Mouse (Mus musculus) retina, embryonic 14.5 days (tissue): Measurements from ENCODE around the gene Hist1h2ba.
A peak's percentile ranks its signal among the peaks of the same experiment; 100 is the strongest.

Experiments used
- DNase-seq: peaks from one replicate; pipeline ENCODE4 v3.0.0-alpha.2; 2015; ENCODE audit warnings: low spot score

Hist1h2ba gene

DNA sequence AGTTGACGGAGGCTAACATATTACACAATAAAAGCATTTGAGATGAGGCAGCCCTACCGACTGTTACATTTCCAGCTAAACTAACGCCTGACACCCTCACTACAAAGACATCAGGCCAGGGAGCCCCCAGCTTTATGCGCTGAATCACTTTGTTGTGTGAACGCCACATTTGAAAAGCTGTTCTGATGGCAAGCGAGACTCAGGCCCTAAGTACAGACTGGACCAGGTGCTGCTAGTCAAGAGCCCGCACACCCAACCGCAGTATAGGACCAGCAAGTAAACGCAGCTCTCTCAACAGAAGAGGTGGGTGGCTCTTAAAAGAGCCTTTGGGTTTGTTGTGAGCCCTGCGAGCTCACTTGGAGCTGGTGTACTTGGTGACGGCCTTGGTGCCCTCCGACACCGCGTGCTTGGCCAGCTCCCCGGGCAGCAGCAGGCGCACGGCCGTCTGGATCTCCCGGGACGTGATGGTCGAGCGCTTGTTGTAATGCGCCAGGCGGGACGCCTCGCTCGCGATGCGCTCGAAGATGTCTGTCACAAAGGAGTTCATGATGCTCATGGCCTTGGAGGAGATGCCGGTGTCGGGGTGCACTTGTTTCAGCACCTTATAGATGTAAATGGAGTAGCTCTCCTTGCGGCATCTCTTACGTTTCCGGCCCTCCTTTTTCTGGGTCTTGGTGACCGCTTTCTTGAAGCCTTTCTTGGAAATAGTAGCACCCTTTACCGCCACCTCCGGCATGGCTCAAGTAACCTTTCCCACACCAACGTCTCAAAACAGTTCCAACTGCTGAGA lies at the start of gene Hist1h2ba:
TSS of gene Hist1h2ba (minus strand) at position 736 of the 790 bp plus-strand sequence.
- no peak for DNase-seq

- no peak for DNase-seq
These were observed 38.3 kb upstream of the Hist1h2ba start for GRCm38 (mm10) chr13:23972271-23972670.

DNA sequence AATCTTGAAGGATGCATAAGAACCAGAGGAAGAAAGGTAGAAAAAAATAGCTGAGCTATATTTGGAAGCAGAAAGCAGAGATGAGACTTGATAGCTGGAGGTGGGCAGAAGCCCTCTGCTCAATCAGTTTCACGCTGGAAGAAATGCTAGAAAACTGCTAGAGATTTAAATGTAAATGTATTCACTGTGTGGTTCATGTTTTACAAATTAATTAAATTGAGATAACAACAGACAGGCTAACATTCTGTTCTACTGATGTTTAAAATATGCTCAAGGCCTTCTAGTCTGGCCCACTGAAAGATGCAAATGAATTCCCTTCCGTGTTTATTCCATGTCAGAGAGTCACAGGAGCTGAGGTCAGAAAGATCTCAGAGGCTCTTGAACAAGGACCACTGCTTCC lies 37.9 kb upstream of the Hist1h2ba start:
- no peak for DNase-seq

DNA sequence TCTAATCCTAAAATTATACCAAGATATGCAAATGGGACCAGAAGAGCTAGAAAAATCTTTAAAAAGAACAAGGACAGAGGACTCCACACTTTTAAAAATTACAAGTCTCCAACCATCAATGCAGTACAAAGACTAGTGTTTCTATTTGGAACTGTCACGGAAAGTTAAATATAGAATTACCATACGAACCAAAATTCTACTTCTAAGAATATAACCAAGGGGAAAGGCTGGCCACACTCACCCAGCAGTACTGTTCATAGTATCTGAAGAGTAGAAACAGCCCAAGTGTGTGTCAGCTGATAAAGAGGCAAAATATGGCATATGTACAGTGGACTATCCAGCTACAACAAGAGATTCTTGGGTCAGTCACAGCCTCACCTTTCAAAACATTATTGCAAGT lies 31.0 kb upstream of the Hist1h2ba start:
- no peak for DNase-seq

DNA sequence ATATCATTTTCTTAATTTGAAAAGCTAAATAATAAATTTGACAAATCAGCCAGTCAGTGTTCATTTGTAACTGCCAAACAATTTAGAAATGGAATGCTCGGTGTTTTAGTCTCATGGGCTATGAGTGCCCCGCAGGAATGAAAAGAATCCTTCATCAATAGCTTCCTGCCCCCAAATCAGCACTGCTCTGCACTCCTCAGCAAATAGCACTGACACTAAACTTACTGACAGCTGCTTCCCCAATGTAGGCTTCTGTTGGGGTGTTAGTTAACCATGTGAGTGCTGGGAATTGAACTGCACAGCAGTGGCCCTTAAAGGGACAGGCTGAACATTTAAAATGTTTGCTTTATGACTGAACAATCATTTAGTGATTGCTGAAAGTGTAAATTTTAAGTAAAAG lies 25.8 kb upstream of the Hist1h2ba start:
- no peak for DNase-seq

DNA sequence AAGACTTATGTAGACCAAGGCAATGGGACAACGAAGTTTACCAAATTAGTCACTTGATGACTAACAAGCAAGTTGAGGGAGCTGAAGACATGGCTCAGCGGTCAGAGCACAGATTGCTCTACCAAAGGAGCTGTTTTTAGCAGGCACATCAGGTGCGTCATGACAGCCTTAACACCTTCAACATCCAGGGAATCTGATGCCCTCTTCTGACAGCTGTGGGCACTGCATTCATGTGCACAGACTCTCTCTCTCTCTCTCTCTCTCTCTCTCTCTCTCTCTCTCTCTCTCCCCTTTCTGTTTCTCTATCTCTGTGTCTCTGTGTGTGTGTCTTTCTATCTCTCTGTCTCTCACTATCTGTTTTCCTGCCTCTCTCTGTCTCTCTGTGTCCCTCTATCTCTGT lies 17.0 kb upstream of the Hist1h2ba start:
- no peak for DNase-seq

- no peak for DNase-seq
These were observed 15.7 kb upstream of the Hist1h2ba start for GRCm38 (mm10) chr13:23949484-23950246.

- no peak for DNase-seq
These were observed 12.3 kb upstream of the Hist1h2ba start for GRCm38 (mm10) chr13:23946254-23946653.

DNA sequence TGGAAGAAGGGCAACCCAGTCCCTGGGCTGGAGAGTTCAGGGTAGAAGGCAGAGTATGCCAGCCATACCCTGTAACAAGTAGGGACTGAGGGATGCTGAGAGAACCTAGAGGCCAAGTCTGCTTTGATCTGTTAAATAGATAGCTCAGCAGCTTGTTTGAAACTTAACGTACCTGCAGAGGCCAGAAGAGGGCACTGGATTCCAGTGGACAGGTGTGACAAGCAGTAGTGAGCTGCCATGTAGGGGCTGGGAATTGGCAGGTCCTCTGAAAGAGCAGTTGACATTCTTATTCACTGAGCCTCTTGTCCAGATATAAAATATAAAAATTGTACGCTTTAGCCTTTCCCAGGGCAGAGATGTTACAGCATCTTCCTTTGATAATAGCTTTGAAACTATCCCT lies 8.9 kb upstream of the Hist1h2ba start:
- DNase-seq: no peak

GRCm38 (mm10) chr13:23940291-23940690 lies 6.3 kb upstream of the Hist1h2ba start:
- no peak for DNase-seq

GRCm38 (mm10) chr13:23938699-23939098 lies 4.7 kb upstream of the Hist1h2ba start:
- DNase-seq: no peak

DNA sequence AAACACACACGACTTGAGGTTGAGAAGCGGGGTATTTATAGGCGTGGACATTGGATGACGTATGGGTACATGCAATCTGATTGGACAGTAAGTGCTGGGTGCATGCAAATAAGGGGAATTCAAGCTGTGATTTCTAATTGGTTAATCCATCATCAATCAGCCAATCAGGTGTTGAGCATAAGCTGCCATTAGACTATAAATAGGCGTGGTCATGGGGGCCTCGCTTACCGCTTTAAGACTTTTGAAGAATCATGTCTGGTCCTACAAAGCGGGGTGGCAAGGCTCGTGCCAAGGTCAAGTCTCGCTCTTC lies 210 bp upstream of the Hist1h2ba start, which contains the start of gene Hist1h2aa:
TSS of gene Hist1h2aa (plus strand) at position 252 of the 310 bp plus-strand sequence.
- DNase-seq: no peak

DNA sequence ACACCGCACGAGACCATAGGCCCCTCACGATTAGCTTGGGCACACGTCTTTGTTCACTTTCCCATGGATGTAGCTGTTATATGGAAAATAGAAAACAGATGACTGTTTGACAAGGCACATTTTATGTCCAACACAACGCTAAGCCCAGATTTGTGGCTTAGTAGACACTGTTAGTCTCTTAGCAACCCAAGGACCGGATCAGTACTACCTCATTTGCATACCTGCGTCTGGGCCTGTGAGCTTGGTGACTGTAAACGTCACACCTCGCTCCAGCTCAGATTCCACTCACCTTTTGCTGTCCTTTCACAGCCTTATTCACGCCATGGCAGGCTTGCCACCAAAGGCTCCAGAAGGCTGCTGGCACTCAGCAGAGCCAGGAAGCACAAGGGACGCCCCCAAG lies 3.1 kb downstream of the Hist1h2ba start:
- DNase-seq: no peak

DNA sequence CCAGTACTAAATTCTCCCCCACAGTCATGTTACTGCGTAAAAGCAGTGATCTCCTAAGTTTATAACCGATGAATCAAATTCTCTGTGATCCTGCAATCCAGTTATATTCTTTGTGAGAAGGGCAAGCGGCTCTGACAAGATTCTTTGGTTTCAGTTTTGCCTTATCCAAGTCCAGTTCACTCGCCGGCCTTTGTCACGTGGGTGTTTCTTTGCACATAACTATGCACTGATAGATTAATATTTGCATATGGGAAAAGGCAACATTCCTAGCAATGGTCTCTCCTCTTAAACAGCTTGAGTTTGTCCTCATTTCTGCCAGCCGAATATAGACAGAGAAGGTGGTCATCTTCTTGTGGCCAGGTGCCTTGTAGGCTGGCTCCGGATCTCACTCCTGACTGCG lies 3.5 kb downstream of the Hist1h2ba start:
- DNase-seq: no peak

DNA sequence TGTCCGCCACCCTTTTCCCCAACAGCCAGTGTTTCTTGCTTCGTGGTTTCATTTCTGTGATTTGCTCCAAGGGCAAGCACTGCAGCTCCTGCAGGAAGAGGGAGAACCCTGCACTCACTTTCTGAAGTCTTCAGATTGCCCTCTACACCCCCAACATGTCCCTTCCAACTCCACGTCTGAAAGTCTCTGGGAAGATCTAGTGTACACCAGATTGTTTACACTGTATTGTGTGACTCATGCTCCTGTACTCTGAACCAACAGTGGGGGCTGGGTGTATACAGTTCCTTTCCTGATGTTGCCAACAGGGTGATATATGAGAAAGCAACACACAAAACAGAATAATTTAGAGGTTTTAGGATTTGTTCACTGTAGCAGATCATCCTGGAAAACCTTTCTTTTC lies 5.3 kb downstream of the Hist1h2ba start:
- DNase-seq: no peak

DNA sequence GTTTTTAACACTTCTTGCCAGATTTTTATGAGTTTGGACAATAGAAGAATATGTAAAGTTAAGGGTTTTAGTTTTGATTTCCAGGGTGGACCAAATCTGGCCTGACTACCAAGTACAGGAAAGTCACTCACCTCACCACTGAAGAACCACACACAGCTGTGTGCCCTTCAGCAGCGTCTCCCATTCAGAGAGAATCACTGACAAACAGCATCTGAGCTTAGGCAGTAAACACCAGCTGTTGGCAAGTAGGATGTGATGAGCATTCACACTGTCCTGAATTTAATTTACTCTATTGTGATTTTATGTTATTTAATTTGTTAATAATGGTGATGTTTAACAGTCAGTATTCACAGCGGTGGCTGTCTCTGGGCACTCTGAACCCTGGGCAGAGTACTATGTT lies 8.2 kb downstream of the Hist1h2ba start:
- no peak for DNase-seq

DNA sequence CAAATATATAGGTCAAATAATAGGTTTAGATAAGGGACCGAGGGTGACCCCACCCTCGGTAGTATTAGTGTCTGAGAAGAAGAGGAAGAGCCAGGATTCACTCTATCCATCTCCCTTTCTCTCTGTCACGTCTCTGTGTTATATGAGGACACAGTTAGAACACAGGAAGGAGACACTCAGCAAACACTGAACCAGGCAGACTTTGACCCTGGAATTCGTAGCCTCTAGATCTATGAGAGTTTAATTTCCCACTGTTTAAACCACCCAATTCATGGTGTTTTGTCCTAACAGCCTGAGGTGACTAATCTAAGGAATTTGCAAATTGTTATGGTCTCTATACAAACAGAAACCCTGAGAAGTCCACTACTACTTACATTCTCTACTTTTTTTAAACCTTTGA lies 16.3 kb downstream of the Hist1h2ba start:
- DNase-seq: no peak

DNA sequence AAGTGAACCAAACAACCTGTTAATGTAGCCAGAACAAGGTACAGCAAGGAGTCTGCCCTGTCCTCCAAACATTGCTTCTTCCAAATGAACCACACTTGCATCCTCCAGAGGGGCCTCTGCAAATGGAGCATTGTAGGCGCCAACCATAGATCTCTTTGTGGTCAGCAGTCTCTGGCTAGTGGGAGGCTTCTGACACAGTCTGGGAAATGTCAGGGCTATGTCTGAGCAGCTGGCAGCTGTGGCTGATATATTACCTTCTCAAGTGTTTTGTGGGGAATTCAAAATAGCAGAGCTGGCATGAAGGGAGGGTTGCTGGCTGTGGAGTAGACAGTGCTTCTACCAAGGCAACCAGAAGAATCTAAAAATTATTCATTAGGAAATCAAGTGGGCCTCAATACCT lies 17.8 kb downstream of the Hist1h2ba start:
- DNase-seq: no peak

- no peak for DNase-seq
These were observed 19.4 kb downstream of the Hist1h2ba start, which contains the start of gene Slc17a4 for GRCm38 (mm10) chr13:23914376-23915167. Gene Slc17a4, minus strand, starts transcription at chr13:23915009.

- DNase-seq: peak; percentile 65
These were observed 20.1 kb downstream of the Hist1h2ba start for GRCm38 (mm10) chr13:23913791-23914306.

- no peak for DNase-seq
These were observed 22.6 kb downstream of the Hist1h2ba start for GRCm38 (mm10) chr13:23911335-23911734.

- DNase-seq: no peak
These were observed 23.8 kb downstream of the Hist1h2ba start for GRCm38 (mm10) chr13:23910121-23910520.
